Mouse (Mus musculus): ENCODE data around the gene Cdkn2aipnl.

DNA sequence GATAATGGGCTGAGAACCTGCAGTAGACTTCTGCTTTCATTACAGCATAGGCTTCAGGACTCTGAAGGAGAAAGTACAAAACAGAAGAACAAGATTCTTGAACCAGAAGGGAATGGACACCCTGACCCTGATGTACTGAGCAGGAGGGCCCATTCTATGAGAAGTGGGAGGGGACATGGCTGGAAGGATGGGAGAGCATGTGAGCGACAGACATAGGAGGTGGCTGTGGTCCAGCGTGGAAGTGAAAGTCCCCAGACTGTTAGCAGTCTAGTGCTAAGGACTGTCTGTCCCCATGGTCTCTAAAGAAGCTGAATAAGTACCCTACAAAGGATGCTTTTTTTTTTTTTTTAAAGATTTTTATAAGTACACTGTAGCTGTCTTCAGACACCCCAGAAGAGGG, 40.4 kb upstream of the Cdkn2aipnl start:
- TF ChIP-seq CTCF (IDR thresholded peaks at IDR 0.05; ENCODE audit: extremely low read depth, insufficient read depth, low read length) (no peak), POLR2A (IDR thresholded peaks at IDR 0.05; ENCODE audit: extremely low read depth, insufficient read depth, low read length) (no peak)
